Mouse (Mus musculus) embryonic fibroblast, embryonic 13.5 days (primary cell): Measurements from ENCODE around the gene Gak. TPM values are rescaled to one million over a fixed set of nuclear protein-coding genes. Genes with fewer than 3 reads are reported as not detected.

Source experiments
- H3K27ac ChIP-seq: 2 replicates; pipeline ENCODE4 v1.5.1; 2012; ENCODE audit warnings: low read length, control low read depth, inconsistent platforms; ENCODE audit not compliant: insufficient read depth
- H3K4me1 ChIP-seq: 2 replicates; pipeline ENCODE4 v1.6.1; 2011; ENCODE audit warnings: low read length; ENCODE audit not compliant: control insufficient read depth, insufficient read depth
- H3K4me3 ChIP-seq: 2 replicates; pipeline ENCODE4 v1.5.1; 2011; ENCODE audit warnings: mild to moderate bottlenecking, control low read depth, low read length; ENCODE audit not compliant: insufficient read depth
- CTCF ChIP-seq: IDR thresholded peaks from 2 replicates; pipeline ENCODE4 v1.5.1; 2011; ENCODE audit warnings: mild to moderate bottlenecking, control low read depth, low read length, moderate library complexity, borderline replicate concordance; ENCODE audit not compliant: insufficient read depth
- POLR2A ChIP-seq: IDR thresholded peaks from 2 replicates; pipeline ENCODE4 v1.6.1; 2011; ENCODE audit warnings: low read depth, mild to moderate bottlenecking, control low read depth, low read length, moderate library complexity
- polyA plus RNA-seq: library from polyadenylated mRNA; stranded (reverse); fragments of >200 nt; gene quantifications from 2 replicates; pipeline ENCODE4 v1.2.4, GENCODE M21; 2011; ENCODE audit warnings: low read depth; ENCODE audit not compliant: missing spikeins, insufficient read length

The Gak gene
- polyA plus RNA-seq, 1 experiment: 74.7 TPM

GRCm38 (mm10) chr5:108668977-108669936 is 39.7 kb upstream of the Gak start, which contains the start of gene Dgkq:
Gene Dgkq, minus strand, starts transcription at chr5:108669672.
- peak; percentile 79 for TF ChIP-seq POLR2A
- no peak for TF ChIP-seq CTCF
- Histone ChIP-seq H3K4me1 (peaks cover 4% of the 10 kb centered on the region; the same call in 1 of the 2 replicates), H3K4me3 (peak within 1 kb of the TSS; percentile 55), H3K27ac (peak within 1 kb of the TSS; percentile 72)

DNA sequence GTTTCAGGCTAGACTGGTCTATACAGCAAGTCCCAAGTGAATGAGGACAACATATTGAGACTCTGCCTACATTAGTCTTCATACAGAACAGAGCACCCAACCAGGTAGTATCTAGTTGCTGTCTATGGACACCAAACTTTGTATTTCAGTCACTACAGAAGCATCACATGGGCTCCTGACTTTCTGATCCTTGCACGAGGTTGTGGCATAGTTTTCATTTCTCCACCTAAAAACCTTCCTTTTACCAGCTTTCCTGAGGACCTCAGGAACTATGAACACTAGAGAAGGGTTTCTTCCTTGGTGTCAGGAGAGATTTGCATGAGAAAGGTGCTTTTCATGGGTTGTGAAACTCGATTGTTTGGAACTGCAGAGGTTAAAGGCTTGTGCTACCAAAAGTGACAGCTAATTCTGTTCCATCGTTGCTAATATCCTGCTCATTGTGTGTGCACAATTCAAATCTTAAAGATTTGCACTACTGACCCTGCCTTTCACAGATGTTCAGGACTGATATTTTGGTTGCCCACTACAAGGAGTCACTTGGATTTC is 38.9 kb upstream of the Gak start:
- Histone ChIP-seq H3K4me3 (peak overlapping the region; percentile 55), H3K27ac (peak overlapping the region; percentile 72), H3K4me1 (peaks cover 4% of the 10 kb centered on the region; the same call in 1 of the 2 replicates)
- TF ChIP-seq POLR2A (no peak), CTCF (no peak)

- Histone ChIP-seq H3K4me1 (peaks cover 4% of the 10 kb centered on the region; the same call in 1 of the 2 replicates), H3K4me3 (no peak overlapping the region), H3K27ac (no peak overlapping the region)
- no peak for TF ChIP-seq POLR2A
- TF ChIP-seq CTCF: no peak
Observed at GRCm38 (mm10) chr5:108667370-108667769, 37.8 kb upstream of the Gak start.

DNA sequence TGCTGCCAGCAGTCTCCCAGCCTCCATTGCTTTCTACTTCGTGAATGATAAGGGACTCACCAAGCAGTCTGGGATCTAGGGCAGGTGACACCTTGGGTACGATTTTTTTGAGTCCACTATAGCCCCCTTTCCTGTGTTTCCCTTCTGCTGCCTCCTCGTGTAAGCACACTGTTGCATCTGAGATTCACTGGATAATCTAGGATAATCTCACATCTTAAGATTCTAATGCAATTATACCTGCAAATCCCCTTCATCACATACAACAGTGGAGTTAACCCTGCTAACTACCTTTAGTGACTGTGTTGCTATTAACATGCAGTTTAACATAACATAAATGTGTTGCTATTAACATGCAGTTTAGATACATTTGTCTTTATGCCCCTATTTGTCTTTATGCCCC is 35.5 kb upstream of the Gak start:
- no peak for TF ChIP-seq POLR2A
- TF ChIP-seq CTCF: no peak
- Histone ChIP-seq H3K4me3 (no peak overlapping the region), H3K27ac (no peak overlapping the region), H3K4me1 (peaks cover 4% of the 10 kb centered on the region; the same call in 1 of the 2 replicates)

GRCm38 (mm10) chr5:108662772-108663171 is 33.2 kb upstream of the Gak start:
- TF ChIP-seq CTCF: no peak
- TF ChIP-seq POLR2A: no peak
- Histone ChIP-seq H3K4me1 (no peaks in the 10 kb centered on the region), H3K27ac (no peak overlapping the region), H3K4me3 (no peak overlapping the region)

- H3K4me3 ChIP-seq: peak overlapping the region; percentile 87
- no peak overlapping the region for H3K27ac ChIP-seq
- TF ChIP-seq POLR2A (peak; percentile 84), CTCF (no peak)
- H3K4me1 ChIP-seq: no peaks in the 10 kb centered on the region
Observed at GRCm38 (mm10) chr5:108660632-108661268, 31.2 kb upstream of the Gak start.

DNA sequence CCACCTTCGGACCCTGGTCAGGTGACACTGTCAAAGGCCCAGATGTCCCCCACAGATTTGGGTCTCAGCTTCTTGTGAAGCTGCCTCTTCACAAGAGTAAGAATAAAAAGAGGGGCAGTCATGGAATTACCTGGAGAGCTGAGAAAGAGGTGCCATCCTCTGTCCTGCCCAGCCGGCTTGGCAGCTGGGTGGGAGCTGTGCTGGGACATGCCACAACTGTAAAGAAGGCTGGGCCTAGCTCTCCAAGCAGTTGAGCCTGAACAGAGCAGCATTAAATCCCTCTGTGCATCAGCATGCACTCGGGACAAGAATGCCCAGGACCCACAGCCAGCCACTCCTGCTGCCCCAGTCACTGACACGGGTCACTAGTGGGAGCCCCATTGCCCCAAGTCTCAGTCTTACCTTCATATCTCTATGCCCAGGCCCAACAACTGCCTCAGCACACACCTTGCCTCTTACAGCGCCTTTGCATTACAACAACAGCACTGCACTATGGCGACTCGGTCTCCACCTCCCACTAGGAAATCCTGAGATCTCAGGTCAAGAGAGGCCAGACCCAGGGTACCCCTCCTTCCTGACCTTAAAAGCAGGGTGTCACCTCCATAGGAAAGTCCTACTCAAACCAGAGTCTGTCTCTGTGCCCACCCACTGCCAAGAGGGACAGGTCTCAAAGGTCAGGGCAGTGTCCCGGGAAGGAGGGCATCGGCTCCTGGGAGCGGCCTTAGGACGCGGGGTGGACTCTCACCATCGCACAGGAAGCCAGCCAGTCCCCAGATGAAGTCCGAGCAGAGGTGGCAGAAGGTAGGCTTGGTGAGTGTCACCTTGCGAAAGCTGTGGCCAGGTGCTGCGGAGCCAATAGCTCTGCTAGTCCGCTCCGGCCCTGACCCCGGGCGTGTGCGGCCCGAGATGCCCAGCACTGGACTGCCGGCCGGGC is 30.4 kb upstream of the Gak start, which contains the start of gene Idua:
Gene Idua (plus strand): TSS at position 634 of the 934 bp plus-strand sequence.
- TF ChIP-seq POLR2A (no peak), CTCF (no peak)

DNA sequence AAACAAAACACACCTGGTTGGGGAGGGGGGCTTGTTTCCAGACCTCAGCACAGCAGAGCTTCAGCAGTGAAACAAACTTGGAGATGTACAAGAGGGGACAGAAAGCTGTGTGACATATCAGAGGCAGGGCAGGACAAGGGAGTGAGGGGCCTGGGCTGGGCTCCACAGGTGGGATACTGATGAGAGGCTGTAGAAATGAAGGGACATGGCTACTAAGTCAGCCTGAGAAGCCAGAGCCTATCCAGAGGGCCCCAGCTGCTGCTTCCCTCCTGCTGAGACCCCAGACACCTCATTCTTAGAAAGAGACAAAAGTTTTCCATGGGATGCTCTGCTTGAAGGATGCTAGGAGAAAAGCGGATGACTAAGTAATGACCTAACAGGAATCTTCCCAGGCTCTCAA is 29.1 kb upstream of the Gak start:
- Histone ChIP-seq H3K4me1 (no peaks in the 10 kb centered on the region), H3K27ac (no peak overlapping the region), H3K4me3 (no peak overlapping the region)
- no peak for TF ChIP-seq CTCF
- no peak for TF ChIP-seq POLR2A

More for the DNA sequence above, 30.4 kb upstream of the Gak start, which contains the start of gene Idua:
- peak within 1 kb of the TSS; percentile 87 for H3K4me3 ChIP-seq
- no peak within 1 kb of the TSS for H3K27ac ChIP-seq
- no peaks in the 10 kb centered on the region for H3K4me1 ChIP-seq
